Mouse (Mus musculus) urinary bladder, postnatal 14 days (tissue): ENCODE data around the gene Hpse2.
"Not testable (repeated sequence)": the region's sequence is repeated elsewhere in the genome, so short reads cannot be mapped to it uniquely, and the experiment has no call there.

ENCODE experiments used
- DNase-seq: peaks from one replicate; pipeline ENCODE4 v3.0.0; 2021; ENCODE audit warnings: low spot score

Gene Hpse2

DNA sequence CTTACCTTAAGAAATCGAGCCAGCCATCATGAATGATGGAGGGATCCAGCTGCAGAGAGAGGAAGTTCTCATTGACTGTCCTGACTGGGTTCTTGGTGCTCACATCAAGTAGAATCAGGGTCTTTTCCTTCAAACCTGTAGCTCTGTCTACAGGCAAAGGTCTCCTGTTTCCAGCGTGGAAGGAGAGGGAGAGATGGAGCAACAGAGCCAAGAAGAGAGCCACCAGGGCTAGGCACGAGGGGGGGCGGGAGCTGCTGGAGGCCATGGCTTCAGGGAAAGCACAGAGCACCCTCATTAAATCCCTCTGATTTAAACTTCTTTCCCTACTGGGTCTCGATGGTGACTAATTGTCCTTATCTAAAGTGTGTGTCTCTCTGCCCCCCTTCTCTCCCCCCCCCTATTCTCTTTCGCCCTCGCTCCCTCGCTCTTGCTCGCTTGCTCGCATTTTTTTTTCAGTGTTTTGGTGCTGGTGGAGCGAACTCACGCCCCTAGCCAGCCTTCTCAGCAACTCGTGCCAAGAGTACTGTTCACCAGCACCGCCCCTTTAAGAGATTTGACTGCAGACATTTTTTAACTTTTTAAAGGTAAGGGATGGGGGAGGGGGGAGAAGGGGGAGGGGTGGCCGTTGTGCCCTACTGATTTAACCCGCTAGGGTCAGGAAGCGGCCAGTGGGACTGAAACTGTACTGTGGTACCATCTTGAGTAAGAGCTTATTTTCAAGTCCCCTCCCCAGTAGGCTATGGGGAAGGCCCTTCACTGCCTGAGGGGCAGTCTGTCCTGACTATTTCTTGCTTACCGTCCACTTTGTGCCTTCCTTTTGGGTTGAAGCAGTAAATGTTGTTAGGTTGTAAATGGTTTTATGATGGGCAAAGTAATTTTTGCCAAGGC lies at the start of gene Hpse2:
Hpse2 (minus strand) TSS at position 339 of the 888 bp plus-strand sequence.
- DNase-seq, result peak; percentile 15

GRCm38 (mm10) chr19:43427446-43428224 lies 39.5 kb upstream of the Hpse2 start:
- no peak for DNase-seq

- DNase-seq, result no peak
Measured at GRCm38 (mm10) chr19:43424082-43424481, 35.9 kb upstream of the Hpse2 start.

GRCm38 (mm10) chr19:43420506-43420905 lies 32.4 kb upstream of the Hpse2 start:
- no peak for DNase-seq

GRCm38 (mm10) chr19:43415565-43415964 lies 27.4 kb upstream of the Hpse2 start:
- DNase-seq, result no peak

DNA sequence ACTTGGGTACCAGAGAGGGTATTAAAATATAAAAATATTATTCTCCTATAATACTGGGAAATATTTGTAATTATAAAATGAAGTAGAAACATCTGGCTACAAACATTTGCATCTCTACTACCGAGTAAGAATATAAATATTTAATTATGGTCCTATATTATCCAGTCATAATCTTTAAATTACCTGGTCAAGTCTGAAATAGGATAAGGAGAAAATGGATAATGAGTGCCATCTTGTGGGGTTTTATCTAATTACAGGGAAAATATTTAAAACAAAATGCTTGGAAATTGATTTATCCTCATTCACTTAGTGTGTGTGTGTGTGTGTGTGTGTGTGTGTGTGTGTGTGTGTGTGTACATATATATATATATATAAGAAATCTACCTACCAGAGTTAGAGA lies 19.0 kb upstream of the Hpse2 start:
- no peak for DNase-seq

DNA sequence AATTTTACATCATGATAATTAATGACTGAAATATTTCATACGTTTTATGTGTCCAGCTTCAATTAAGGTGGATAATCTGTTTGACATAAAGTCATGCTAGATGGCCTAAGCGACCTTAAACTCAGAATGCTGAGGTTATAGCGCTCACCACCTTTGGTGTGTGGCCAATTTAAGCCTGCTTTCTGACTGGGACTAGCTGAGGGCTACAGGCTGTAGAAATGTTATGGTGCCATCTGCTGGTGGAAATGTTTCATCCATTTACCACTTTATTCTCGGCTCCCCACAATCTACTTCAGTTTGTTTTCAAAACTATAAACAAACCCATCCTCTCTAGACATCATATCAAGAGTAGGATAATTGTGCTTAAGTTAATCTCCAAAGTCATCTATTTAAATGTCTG lies 8.2 kb upstream of the Hpse2 start:
- peak; percentile 32 for DNase-seq

- DNase-seq, result no peak
Measured at GRCm38 (mm10) chr19:43387071-43387770, 934 bp downstream of the Hpse2 start.

GRCm38 (mm10) chr19:43386041-43386952 lies 1.9 kb downstream of the Hpse2 start:
- DNase-seq, result no peak

- DNase-seq, result peak; percentile 15
Measured at GRCm38 (mm10) chr19:43385451-43385850, 2.7 kb downstream of the Hpse2 start.

DNA sequence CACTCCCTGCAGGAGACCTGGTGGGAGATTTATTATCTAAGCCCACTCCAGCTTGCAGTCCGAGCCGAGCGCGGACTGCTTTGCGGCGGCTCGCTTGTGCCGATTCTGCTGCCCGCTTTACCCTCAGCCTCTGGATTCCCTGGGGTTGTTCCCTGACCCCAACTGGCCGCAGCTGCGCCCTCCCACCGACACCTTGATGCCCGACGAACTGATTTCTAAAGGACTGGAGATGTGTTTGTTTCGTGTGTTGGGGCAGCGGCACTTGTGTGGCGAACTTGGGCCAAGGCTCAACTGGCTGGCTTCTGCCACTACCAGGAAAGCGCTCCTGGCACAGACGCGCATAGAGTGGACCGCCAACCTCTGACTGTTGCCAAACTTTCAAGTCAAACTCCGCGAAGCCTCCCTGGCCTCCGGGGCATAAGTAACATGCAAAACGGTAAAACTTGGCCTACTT lies 3.1 kb downstream of the Hpse2 start:
- peak; percentile 12 for DNase-seq

DNA sequence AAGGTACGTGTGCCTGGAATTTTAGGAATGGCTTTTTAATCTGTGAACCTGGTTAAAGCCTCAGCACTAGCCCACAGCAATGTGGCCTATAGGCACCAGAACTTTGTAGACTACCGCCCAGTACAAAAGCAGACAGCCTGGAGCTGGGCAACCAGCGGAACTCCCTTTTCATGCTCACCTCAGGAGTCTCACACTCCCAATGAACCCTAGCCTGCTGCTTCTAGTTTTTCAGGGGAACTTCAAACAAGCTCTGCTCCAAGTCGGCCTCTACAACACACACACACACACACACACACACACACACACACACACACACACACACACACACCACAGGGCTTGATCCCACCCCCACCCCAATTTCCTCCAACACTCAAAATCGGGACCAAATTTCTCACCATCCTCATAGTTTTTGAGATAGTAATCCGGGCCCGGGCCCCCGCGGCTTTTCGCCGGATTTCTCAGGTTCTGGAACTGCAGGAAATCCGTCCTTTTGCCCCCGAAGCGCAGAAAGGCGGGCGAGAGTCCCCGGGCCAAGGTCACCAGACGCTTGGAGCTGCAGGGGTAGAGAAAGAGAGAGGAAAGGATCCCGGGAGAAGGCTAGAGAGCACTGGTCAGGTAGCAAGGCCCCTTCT lies 3.7 kb downstream of the Hpse2 start:
- no peak for DNase-seq

GRCm38 (mm10) chr19:43358830-43359229 lies 29.3 kb downstream of the Hpse2 start:
- DNase-seq, result no peak

DNA sequence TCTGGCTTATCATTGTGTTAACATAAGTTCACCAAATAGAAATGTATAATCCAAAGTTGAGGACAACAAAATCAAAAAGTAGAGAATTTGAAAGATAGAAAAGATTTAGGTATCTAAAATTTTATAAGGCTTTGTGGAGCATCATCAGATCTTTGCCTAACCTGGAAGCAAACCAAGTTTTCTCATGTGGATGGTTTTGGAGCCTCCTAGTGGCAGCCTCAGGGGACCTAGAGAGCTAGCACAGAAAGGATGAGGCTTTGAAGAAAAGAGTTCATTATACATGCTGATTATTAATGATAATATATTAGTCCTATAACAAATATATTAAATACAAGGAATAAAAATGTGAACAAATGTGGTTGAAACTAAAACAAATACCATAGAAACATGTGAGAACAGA lies 77.0 kb downstream of the Hpse2 start:
- DNase-seq, result peak; percentile 37

DNA sequence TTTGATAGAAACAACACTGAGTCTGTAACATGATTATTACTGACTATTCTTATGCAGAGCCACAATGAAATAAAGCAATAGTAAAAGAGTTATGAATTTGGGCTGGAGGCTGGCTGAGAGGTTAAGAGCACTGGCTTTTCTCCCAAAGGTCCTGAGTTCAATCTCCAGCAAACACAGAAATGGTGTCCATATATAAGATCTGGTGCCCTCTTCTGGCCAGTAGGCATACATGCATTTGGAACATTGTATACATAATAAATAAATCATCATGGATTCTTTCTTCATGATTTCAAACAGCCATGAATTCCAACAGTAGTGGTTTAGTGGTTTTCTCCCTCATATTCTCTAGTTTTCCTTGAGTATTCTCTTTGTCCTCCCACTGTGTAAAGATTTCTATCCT lies 81.4 kb downstream of the Hpse2 start:
- no peak for DNase-seq

- not testable (repeated sequence) for DNase-seq
Measured at GRCm38 (mm10) chr19:43281336-43281735, 106.8 kb downstream of the Hpse2 start.

- DNase-seq, result no peak
Measured at GRCm38 (mm10) chr19:43243993-43244392, 144.2 kb downstream of the Hpse2 start.

DNA sequence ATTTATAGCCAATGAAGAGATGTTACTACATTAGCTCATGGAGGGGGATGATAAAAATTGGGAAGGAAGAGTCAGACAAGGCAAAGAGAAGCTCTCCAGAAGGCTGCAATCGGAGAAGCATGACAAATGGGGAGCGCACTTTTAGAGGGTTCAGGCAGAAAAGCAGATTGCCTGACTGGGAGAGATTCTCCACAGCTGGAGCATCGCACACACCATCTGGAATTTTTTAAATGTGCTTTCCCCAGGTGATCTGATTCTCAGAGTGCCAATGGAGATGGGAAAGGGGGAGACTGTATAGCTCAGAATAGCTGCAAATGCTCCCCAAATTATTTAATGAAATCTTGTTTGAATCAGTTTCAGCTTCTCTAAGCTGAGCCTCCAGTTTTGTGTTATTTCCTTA lies 156.4 kb downstream of the Hpse2 start:
- DNase-seq, result no peak

DNA sequence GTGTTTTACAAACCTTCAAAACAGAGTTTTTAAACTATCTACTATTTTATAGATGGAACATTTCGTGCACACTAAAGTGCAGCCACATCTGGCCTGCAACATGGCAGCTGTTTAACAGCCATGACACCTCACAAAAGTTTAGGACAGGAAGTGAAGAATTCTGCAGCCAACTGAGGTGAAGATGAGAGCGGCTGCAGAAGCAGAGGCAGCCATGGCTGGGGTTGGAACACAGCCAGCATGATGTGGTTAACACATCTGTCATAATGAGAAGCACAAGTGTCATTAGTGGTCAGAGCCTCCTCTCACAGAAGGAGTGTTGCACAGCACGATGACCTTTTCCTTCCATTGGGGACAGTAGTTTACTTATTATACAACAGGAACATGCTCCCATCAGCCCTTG lies 194.6 kb downstream of the Hpse2 start:
- no peak for DNase-seq

DNA sequence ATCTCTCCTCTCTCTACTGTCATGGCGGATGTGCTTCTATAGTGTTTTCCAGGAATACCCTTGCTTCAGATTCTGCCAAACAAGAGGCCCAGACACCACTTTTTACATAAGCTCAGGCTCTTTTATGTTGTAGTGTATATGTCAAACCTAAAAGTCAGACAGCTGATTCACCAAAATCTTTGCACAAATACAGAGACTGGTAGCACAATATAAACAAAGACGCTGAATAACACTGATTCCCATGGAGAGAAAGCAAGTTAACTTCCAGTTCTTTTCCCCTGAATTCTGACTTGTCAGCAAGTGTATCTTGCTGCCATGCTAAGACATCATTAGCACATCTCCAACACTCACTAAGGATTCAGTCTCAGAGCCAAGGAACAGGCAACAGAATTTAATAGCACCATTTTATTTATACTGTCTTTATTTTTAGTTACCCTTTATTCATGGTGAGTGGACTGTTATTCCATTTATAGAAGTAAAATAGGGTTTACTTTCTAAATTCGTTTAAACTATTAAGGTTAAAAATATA lies 212.7 kb downstream of the Hpse2 start:
- no peak for DNase-seq

DNA sequence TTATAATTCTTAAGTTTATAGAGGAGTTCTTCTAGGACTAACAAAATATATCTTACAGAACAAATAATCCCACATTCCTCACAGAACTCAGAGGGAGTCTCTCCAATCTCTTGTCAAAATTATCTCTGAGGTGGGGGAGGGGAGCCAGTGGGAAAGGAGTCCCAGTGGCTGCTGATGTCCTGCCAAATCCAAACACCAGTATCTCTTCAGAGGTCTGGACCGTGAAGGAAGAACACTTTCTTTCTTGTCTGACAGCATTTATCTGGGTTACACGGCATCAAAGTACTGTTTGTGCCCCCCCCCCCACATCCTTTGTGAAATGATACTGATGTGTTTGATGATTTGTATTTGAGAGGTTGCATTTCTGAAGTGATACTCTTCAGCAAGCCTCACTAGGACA lies 213.3 kb downstream of the Hpse2 start:
- DNase-seq, result peak; percentile 20
